Mouse (Mus musculus) heart, postnatal 0 days (tissue): ENCODE results near the gene Med19. TPM values are rescaled to one million over a fixed set of nuclear protein-coding genes. Genes with fewer than 3 reads are reported as not detected.
"Not testable (repeated sequence)": the region's sequence is repeated elsewhere in the genome, so short reads cannot be mapped to it uniquely, and the experiment has no call there.

Experiments
- ATAC-seq: fragments of 200-750 bp; cut with Nextera tagmentation; 2 replicates; pipeline ENCODE4 v1.8.0; 2017; ENCODE audit warnings: low read depth, moderate number of reproducible peaks, moderate library complexity; ENCODE audit not compliant: insufficient read depth
- DNase-seq: peaks from one replicate; pipeline ENCODE4 v3.0.0-alpha.2; 2016; ENCODE audit warnings: low spot score
- H3K27ac ChIP-seq: fragments of 300-500 bp; sonication (generic); 2 replicates; pipeline ENCODE4 v1.5.1; 2014; ENCODE audit warnings: low read depth, mild to moderate bottlenecking
- H3K27me3 ChIP-seq: fragments of 300-500 bp; sonication (generic); 2 replicates; pipeline ENCODE4 v1.6.1; 2014; ENCODE audit warnings: low read length, mixed read lengths; ENCODE audit not compliant: control insufficient read depth, insufficient read depth
- H3K36me3 ChIP-seq: fragments of 300-500 bp; sonication (generic); replicated peaks from 2 replicates; pipeline ENCODE4 v1.6.1; 2014; ENCODE audit warnings: low read length, mixed read lengths; ENCODE audit not compliant: control insufficient read depth, insufficient read depth
- H3K4me1 ChIP-seq: fragments of 300-500 bp; sonication (generic); 2 replicates; pipeline ENCODE4 v1.6.1; 2014; ENCODE audit warnings: antibody characterized with exemption; ENCODE audit not compliant: control insufficient read depth, insufficient read depth
- H3K4me2 ChIP-seq: fragments of 300-500 bp; sonication (generic); 2 replicates; pipeline ENCODE4 v1.6.1; 2014; ENCODE audit warnings: low read depth, mild to moderate bottlenecking, low read length, moderate library complexity
- H3K4me3 ChIP-seq: fragments of 300-500 bp; sonication (generic); 2 replicates; pipeline ENCODE4 v1.5.1; 2014; ENCODE audit warnings: low read depth, low read length
- H3K9ac ChIP-seq: fragments of 300-500 bp; sonication (generic); replicated peaks from 2 replicates; pipeline ENCODE4 v1.6.1; 2014; ENCODE audit warnings: low read depth, low read length, mixed read lengths
- H3K9me3 ChIP-seq: fragments of 300-500 bp; sonication (generic); replicated peaks from 2 replicates; pipeline ENCODE4 v1.6.1; 2016; ENCODE audit warnings: low read length; ENCODE audit not compliant: control insufficient read depth
- CTCF ChIP-seq: IDR thresholded peaks from 2 replicates; pipeline ENCODE4 v1.5.1; 2016; ENCODE audit warnings: antibody characterized with exemption, control low read depth, low read depth
- EP300 ChIP-seq: IDR thresholded peaks from 2 replicates; pipeline ENCODE4 v1.6.1; 2016; ENCODE audit warnings: antibody characterized with exemption, low read depth
- WGBS: fragments of 180-500 bp; shearing (Covaris S2); extraction: QIAGEN DNeasy Blood & Tissue Kit; methylation state at CpG from one replicate; pipeline ENCODE4 v1.1.7; 2014; 5-methylcytosine and 5-hydroxymethylcytosine counted together
- polyA plus RNA-seq: library from polyadenylated mRNA; unstranded; fragments of >200 nt; fragmentation: Nextera tagmentation; extraction: Ambion mirVana; gene quantifications from 2 replicates; pipeline ENCODE4 v1.2.1, GENCODE M21; 2015
- total RNA-seq: library from RNA; depleted of rRNA; stranded (reverse); fragments of >200 nt; gene quantifications from 2 replicates; pipeline ENCODE4 v1.2.3, GENCODE M21; 2014; ENCODE audit warnings: low replicate concordance

Gene Med19
- total and polyA plus RNA-seq, 2 experiments from 2014 or later: 15.9 to 41.5 TPM

- no peak for TF ChIP-seq EP300
- no peak for TF ChIP-seq CTCF
- Histone ChIP-seq H3K27ac (no peak overlapping the region), H3K4me2 (no peak overlapping the region), H3K9ac (no peak overlapping the region), H3K27me3 (no peaks in the 10 kb centered on the region), H3K4me3 (no peak overlapping the region), H3K9me3 (no peaks in the 10 kb centered on the region), H3K4me1 (peaks cover 14% of the 10 kb centered on the region), H3K36me3 (peaks cover 23% of the 10 kb centered on the region)
- ATAC-seq (no peak), DNase-seq (no peak)
- 68% methylated on average over 3 of the region's 3 CpGs for WGBS
Observed at GRCm38 (mm10) chr2:84721182-84721581, 43.0 kb downstream of the Med19 start.

- peaks cover 23% of the 10 kb centered on the region for H3K36me3 ChIP-seq
- H3K4me3 ChIP-seq: no peak overlapping the region
- no peaks in the 10 kb centered on the region for H3K9me3 ChIP-seq
- DNase-seq (no peak), ATAC-seq (no peak)
- WGBS: 90% methylated on average over 14 of the region's 14 CpGs
- H3K4me2 ChIP-seq: no peak overlapping the region
- TF ChIP-seq EP300 (no peak), CTCF (no peak)
- H3K9ac ChIP-seq: no peak overlapping the region
- no peak overlapping the region for H3K27ac ChIP-seq
- peaks cover 10% of the 10 kb centered on the region for H3K4me1 ChIP-seq
- no peaks in the 10 kb centered on the region for H3K27me3 ChIP-seq
Observed at GRCm38 (mm10) chr2:84723856-84724255, 45.7 kb downstream of the Med19 start.

GRCm38 (mm10) chr2:84725770-84726169 is 47.6 kb downstream of the Med19 start:
- TF ChIP-seq EP300 (no peak), CTCF (no peak)
- Histone ChIP-seq H3K4me2 (no peak overlapping the region), H3K9ac (no peak overlapping the region), H3K27ac (no peak overlapping the region), H3K27me3 (no peaks in the 10 kb centered on the region), H3K4me3 (no peak overlapping the region; the same call in 1 of the 2 replicates), H3K36me3 (peaks cover 23% of the 10 kb centered on the region), H3K9me3 (no peaks in the 10 kb centered on the region), H3K4me1 (peaks cover 10% of the 10 kb centered on the region)
- DNase-seq (no peak), ATAC-seq (no peak)
- 91% methylated on average over 10 of the region's 10 CpGs for WGBS

- WGBS: under 1% methylated on average over 9 of the region's 9 CpGs
- ATAC-seq: no peak
- peak overlapping the region; percentile 58; the same call in 1 of the 2 replicates for H3K27ac ChIP-seq
Observed at GRCm38 (mm10) chr2:84726716-84727115, 48.5 kb downstream of the Med19 start.

GRCm38 (mm10) chr2:84727172-84727858 is 49.1 kb downstream of the Med19 start, which contains the start of gene Clp1:
Clp1 (minus strand) TSS chr2:84727350.
- TF ChIP-seq CTCF (no peak), EP300 (no peak)

More at GRCm38 (mm10) chr2:84726716-84727115, 48.5 kb downstream of the Med19 start:
- Histone ChIP-seq H3K9ac (peak overlapping the region; percentile 69), H3K36me3 (peaks cover 23% of the 10 kb centered on the region), H3K4me2 (peak overlapping the region; percentile 92), H3K27me3 (no peaks in the 10 kb centered on the region), H3K9me3 (no peaks in the 10 kb centered on the region), H3K4me1 (peaks cover 10% of the 10 kb centered on the region), H3K4me3 (peak overlapping the region; percentile 74)
- no peak for DNase-seq
- TF ChIP-seq CTCF: no peak
- TF ChIP-seq EP300: no peak

GRCm38 (mm10) chr2:84728191-84728590 is 50.0 kb downstream of the Med19 start:
- H3K9me3 ChIP-seq, H3K27ac ChIP-seq, ATAC-seq, H3K9ac ChIP-seq, DNase-seq, H3K27me3 ChIP-seq, H3K4me3 ChIP-seq, H3K4me2 ChIP-seq: not testable (repeated sequence)
- peaks cover 22% of the 10 kb centered on the region for H3K36me3 ChIP-seq
- WGBS: 85% methylated on average over 5 of the region's 5 CpGs
- peaks cover 10% of the 10 kb centered on the region for H3K4me1 ChIP-seq

More at GRCm38 (mm10) chr2:84727172-84727858, 49.1 kb downstream of the Med19 start, which contains the start of gene Clp1:
- ATAC-seq (peak; percentile 98), DNase-seq (peak; percentile 98)
- Histone ChIP-seq H3K4me2 (peak within 1 kb of the TSS; percentile 92), H3K27me3 (no peaks in the 10 kb centered on the region), H3K36me3 (peaks cover 23% of the 10 kb centered on the region), H3K9ac (peak within 1 kb of the TSS; percentile 69), H3K4me1 (peaks cover 10% of the 10 kb centered on the region), H3K27ac (peak within 1 kb of the TSS; percentile 83), H3K9me3 (no peaks in the 10 kb centered on the region), H3K4me3 (peak within 1 kb of the TSS; percentile 74)
- WGBS: under 1% methylated on average over 39 of the region's 39 CpGs
